Mouse (Mus musculus) hindbrain, postnatal 0 days (tissue): ENCODE measurements around the gene Gm47189. TPM values are rescaled to one million over a fixed set of nuclear protein-coding genes. Genes with fewer than 3 reads are reported as not detected.
"Not testable (repeated sequence)": the region's sequence is repeated elsewhere in the genome, so short reads cannot be mapped to it uniquely, and the experiment has no call there.

Source experiments
- ATAC-seq: fragments of 200-750 bp; cut with Nextera tagmentation; 2 replicates; pipeline ENCODE4 v1.8.0; 2017; ENCODE audit warnings: mild to moderate bottlenecking, moderate TSS enrichment, moderate library complexity
- DNase-seq: peaks from one replicate; pipeline ENCODE4 v3.0.0-alpha.2; 2015; ENCODE audit warnings: low spot score
- H3K27ac ChIP-seq: fragments of 300-500 bp; sonication (generic); 2 replicates; pipeline ENCODE4 v1.5.1; 2014; ENCODE audit warnings: mild to moderate bottlenecking
- H3K27me3 ChIP-seq: fragments of 300-500 bp; sonication (generic); 2 replicates; pipeline ENCODE4 v1.6.1; 2014; ENCODE audit warnings: low read length, mixed read lengths; ENCODE audit not compliant: insufficient read depth
- H3K36me3 ChIP-seq: fragments of 300-500 bp; sonication (generic); 2 replicates; pipeline ENCODE4 v1.6.1; 2014; ENCODE audit warnings: low read length, mixed read lengths; ENCODE audit not compliant: insufficient read depth
- H3K4me1 ChIP-seq: fragments of 300-500 bp; sonication (generic); 2 replicates; pipeline ENCODE4 v1.6.1; 2014; ENCODE audit warnings: antibody characterized with exemption, low read length, mixed read lengths; ENCODE audit not compliant: insufficient read depth
- H3K4me2 ChIP-seq: fragments of 300-500 bp; sonication (generic); 2 replicates; pipeline ENCODE4 v1.6.1; 2014; ENCODE audit warnings: low read depth, mild to moderate bottlenecking, low read length, moderate library complexity, mixed read lengths
- H3K4me3 ChIP-seq: fragments of 300-500 bp; sonication (generic); 2 replicates; pipeline ENCODE4 v1.5.1; 2014; ENCODE audit warnings: low read length
- H3K9ac ChIP-seq: fragments of 300-500 bp; sonication (generic); replicated peaks from 2 replicates; pipeline ENCODE4 v1.6.1; 2014; ENCODE audit warnings: mild to moderate bottlenecking, low read length, moderate library complexity, mixed read lengths
- H3K9me3 ChIP-seq: fragments of 300-500 bp; sonication (generic); 2 replicates; pipeline ENCODE4 v1.6.1; 2016; ENCODE audit warnings: low read length, mixed read lengths
- WGBS: fragments of 180-500 bp; shearing (Covaris S2); extraction: QIAGEN DNeasy Blood & Tissue Kit; methylation state at CpG from one replicate; pipeline ENCODE4 v1.1.7; 2014; 5-methylcytosine and 5-hydroxymethylcytosine counted together
- polyA plus RNA-seq: library from polyadenylated mRNA; unstranded; fragments of >200 nt; fragmentation: Nextera tagmentation; extraction: Ambion mirVana; gene quantifications from 2 replicates; pipeline ENCODE4 v1.2.1, GENCODE M21; 2015
- total RNA-seq: library from RNA; depleted of rRNA; stranded (reverse); fragments of >200 nt; gene quantifications from 2 replicates; pipeline ENCODE4 v1.2.3, GENCODE M21; 2014; rRNA removed

Gene Gm47189
- not detected in 2 replicates for total RNA-seq
- polyA plus RNA-seq, result not detected in 2 replicates

DNA sequence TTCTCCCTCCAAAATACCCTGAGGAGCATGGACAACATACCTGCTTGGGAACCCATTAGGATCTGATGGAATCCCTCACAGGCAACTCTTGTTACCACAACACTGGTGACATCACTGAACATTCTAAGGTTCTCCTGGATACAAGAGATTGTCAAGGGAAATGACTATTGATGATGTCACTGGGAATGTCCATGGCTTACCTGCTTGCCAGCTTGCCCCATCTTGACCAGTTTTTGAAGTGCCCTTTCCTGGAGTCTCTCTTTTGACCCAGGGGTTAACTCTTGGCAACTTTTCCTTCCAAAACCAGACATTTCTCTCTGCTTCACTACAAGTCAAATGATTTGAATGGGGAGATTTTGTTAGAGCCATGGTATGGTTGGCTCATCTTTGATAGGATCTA lies at the start of gene Gm47189:
Gene Gm47189, minus strand, starts transcription at position 101 of the 400 bp plus-strand sequence.
- not testable (repeated sequence) for H3K9me3 ChIP-seq, H3K9ac ChIP-seq, H3K36me3 ChIP-seq, H3K27me3 ChIP-seq, DNase-seq, ATAC-seq, H3K4me3 ChIP-seq, H3K27ac ChIP-seq, H3K4me2 ChIP-seq, H3K4me1 ChIP-seq

DNA sequence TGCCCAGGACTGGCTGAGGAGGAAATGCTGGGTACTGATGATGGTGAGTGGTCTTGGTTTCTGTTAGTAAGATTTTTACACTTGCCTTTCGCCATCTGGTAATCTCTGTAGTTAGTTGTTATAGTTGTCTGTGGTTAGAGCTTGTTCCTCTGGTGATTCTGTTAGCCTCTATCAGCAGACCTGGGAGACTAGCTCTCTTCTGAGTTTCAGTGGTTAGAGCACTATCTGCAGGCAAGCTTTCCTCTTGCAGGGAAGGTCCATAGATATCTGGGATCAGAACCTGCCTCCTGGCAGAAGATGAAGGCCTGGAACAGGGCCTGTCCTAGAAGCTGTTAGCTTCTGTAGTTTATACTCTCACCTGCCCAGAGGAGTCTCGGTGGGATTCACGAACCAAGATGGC lies 16.3 kb downstream of the Gm47189 start:
- not testable (repeated sequence) for H3K4me3 ChIP-seq, H3K9me3 ChIP-seq, H3K4me1 ChIP-seq, H3K9ac ChIP-seq, H3K36me3 ChIP-seq, DNase-seq, ATAC-seq, H3K27ac ChIP-seq, H3K4me2 ChIP-seq, H3K27me3 ChIP-seq
- WGBS, result 77% methylated on average over 2 of the region's 3 CpGs

DNA sequence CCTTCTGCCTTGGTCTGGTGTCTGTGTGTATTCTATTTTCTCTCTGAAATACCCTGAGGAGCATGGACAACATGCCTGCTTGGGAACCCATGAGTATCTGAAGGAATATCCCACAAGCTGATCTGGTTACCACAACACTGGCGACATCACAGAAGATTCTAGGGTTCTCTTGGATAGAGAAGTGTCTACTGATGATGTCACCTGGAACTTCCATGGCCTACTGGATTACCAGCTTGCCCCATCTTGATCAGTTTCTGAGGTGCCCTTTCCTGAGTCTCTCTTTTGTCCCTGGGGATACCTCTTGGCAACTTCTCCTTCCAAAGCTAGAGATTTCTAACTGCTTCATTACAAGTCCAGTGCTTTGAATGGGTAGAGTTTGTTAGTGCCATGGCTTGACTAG lies 21.7 kb downstream of the Gm47189 start, which contains the start of gene Gm7929:
Gene Gm7929, minus strand, starts transcription at position 101 of the 400 bp plus-strand sequence.
- not testable (repeated sequence) for DNase-seq

DNA sequence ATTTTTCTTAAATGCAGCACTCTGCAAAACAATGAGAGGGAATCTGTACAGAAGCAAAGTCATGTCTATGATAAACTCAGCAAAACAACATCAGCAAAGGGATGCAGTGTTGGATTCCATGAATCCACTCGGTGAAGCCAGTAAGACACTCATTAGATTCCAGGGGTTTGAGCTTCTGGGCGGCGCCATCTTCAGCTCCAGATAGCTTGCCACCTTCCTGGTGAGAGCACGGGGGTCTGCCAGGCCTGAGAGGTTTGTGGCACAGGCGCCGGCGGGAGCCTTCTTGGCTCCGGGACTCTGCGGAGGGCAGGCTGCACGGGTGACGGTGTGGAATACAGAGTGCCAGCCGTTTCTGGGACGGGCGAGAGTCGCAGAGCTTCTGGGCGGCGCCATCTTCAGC lies 48.8 kb downstream of the Gm47189 start:
- H3K9ac ChIP-seq, ATAC-seq, H3K36me3 ChIP-seq, H3K27me3 ChIP-seq, H3K4me1 ChIP-seq, H3K4me3 ChIP-seq, H3K9me3 ChIP-seq, H3K27ac ChIP-seq, H3K4me2 ChIP-seq, DNase-seq: not testable (repeated sequence)
- WGBS, result 83% methylated on average over 14 of the region's 17 CpGs

More for the DNA sequence above, 21.7 kb downstream of the Gm47189 start, which contains the start of gene Gm7929:
- H3K4me3 ChIP-seq, H3K4me1 ChIP-seq, H3K27me3 ChIP-seq, H3K4me2 ChIP-seq, H3K27ac ChIP-seq, H3K36me3 ChIP-seq, H3K9me3 ChIP-seq, H3K9ac ChIP-seq, ATAC-seq: not testable (repeated sequence)
- no CpG with 5 or more reads among the region's 1 CpGs for WGBS

DNA sequence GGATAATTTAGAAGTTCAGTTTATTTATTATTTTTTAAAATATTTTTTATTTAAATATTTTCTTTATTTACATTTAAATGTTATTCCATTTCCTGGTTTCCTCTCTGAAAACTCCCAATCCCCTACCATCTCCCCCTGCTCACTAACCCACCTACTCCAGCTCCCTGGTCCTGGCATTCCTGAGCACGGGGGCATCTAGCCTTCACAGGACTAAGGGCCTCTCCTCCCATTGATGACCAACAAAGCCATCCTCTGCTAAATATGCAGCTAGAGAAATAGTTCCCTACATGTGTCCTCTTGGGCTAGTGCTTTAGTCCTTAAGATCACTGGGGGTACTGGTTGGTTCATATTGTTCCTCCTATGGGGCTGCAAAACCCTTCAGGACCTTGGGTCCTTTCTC lies 55.1 kb downstream of the Gm47189 start:
- not testable (repeated sequence) for ATAC-seq, H3K27ac ChIP-seq, H3K9ac ChIP-seq, H3K4me1 ChIP-seq, DNase-seq, H3K27me3 ChIP-seq, H3K4me2 ChIP-seq, H3K4me3 ChIP-seq, H3K36me3 ChIP-seq, H3K9me3 ChIP-seq
- 83% methylated on average over 1 of the region's 1 CpGs for WGBS

Other genes with a start within 250 kb of the Gm47189 start
- gene Gm7970, start 216.9 kb downstream of the Gm47189 start, total RNA-seq, result not detected in 2 replicates
- not detected in 2 replicates for gene Gm7970, start 216.9 kb downstream of the Gm47189 start, polyA plus RNA-seq
- gene 1700049E17Rik2, start 199.2 kb downstream of the Gm47189 start, total RNA-seq, result not detected in 2 replicates
- not detected in 2 replicates for gene 1700049E17Rik2, start 199.2 kb downstream of the Gm47189 start, polyA plus RNA-seq
- gene Gm3072, start 147.8 kb downstream of the Gm47189 start, total RNA-seq, result not detected in 2 replicates
- gene Gm3072, start 147.8 kb downstream of the Gm47189 start, polyA plus RNA-seq, result not detected in 2 replicates
- not detected in 2 replicates for gene Gm3676, start 126.0 kb downstream of the Gm47189 start, total RNA-seq
- not detected in 2 replicates for gene Gm3676, start 126.0 kb downstream of the Gm47189 start, polyA plus RNA-seq
- not detected in 2 replicates for gene Gm8068, start 70.6 kb downstream of the Gm47189 start, total RNA-seq
- not detected in 2 replicates for gene Gm8068, start 70.6 kb downstream of the Gm47189 start, polyA plus RNA-seq
- not detected in 2 replicates for gene Gm7929, start 21.8 kb downstream of the Gm47189 start, total RNA-seq
- gene Gm7929, start 21.8 kb downstream of the Gm47189 start, polyA plus RNA-seq, result not detected in 2 replicates
- not detected in 2 replicates for gene Gm7980, start 134.8 kb upstream of the Gm47189 start, total RNA-seq
- gene Gm7980, start 134.8 kb upstream of the Gm47189 start, polyA plus RNA-seq, result not detected in 2 replicates
- gene 1700049E17Rik1, start 152.5 kb upstream of the Gm47189 start, total RNA-seq, result not detected in 2 replicates
- gene 1700049E17Rik1, start 152.5 kb upstream of the Gm47189 start, polyA plus RNA-seq, result not detected in 2 replicates
- gene 1700024B05Rik, start 171.6 kb upstream of the Gm47189 start, total RNA-seq, result not detected in 2 replicates
- not detected in 2 replicates for gene 1700024B05Rik, start 171.6 kb upstream of the Gm47189 start, polyA plus RNA-seq
- not detected in 2 replicates for gene Gm6401, start 195.5 kb upstream of the Gm47189 start, total RNA-seq
- 0.14 TPM in 1 of 2 replicates, not detected in the other for gene Gm6401, start 195.5 kb upstream of the Gm47189 start, polyA plus RNA-seq
- not detected in 2 replicates for gene Gm3543, start 210.9 kb upstream of the Gm47189 start, total RNA-seq
- gene Gm3543, start 210.9 kb upstream of the Gm47189 start, polyA plus RNA-seq, result not detected in 2 replicates